Comparison of ENCODE assay signal across 1 mouse cellular context in the genomic region with DNA sequence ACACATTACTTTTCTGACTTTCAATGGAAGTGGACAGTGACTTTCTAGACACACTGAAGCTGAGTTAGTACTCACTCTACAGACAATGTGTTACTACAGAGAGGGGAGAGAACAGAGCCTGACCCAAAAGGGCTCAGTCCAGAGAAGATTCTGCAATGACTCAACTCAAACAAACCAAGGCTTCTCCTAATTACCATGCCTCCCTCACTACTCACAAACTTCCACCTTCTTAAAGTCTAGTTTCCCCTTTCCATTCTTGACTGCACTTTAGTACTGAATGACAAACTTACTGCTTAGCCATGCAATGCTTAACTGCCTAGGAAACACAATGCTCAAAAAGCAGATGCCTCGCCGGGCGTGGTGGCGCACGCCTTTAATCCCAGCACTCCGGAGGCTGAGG.
TF ChIP-seq lines count a peak whose summit lies in the region.

No protein-coding gene starts in this region.

TF ChIP-seq in CH12.LX, 34 proteins besides CTCF, POLR2A, EP300 and RAD21 (continued from another document):
- TF ChIP-seq MYC (IDR thresholded peaks at IDR 0.05; ENCODE audit: low read depth, low read length) (peak; percentile 83), MAX (IDR thresholded peaks at IDR 0.05; ENCODE audit: low read length) (peak; percentile 28; the same call in 1 of the 2 replicates), NELFE (IDR thresholded peaks at IDR 0.05; ENCODE audit: low read depth, low read length) (no peak), ZKSCAN1 (IDR thresholded peaks at IDR 0.05; ENCODE audit: borderline replicate concordance, low read depth, low read length) (no peak), MEF2A (IDR thresholded peaks at IDR 0.05; ENCODE audit: borderline replicate concordance, low read depth, low read length) (peak; percentile 63), GABPA (IDR thresholded peaks at IDR 0.05; ENCODE audit: insufficient replicate concordance, low read depth, low read length) (no peak), USF1 (IDR thresholded peaks at IDR 0.05; ENCODE audit: low read depth, low read length) (no peak), CHD2 (IDR thresholded peaks at IDR 0.05; ENCODE audit: low read length) (no peak), E2F4 (IDR thresholded peaks at IDR 0.05; ENCODE audit: insufficient replicate concordance, low read depth, low read length) (no peak), MAZ (IDR thresholded peaks at IDR 0.05; ENCODE audit: low read depth, low read length) (no peak)
